Mouse (Mus musculus): ENCODE measurements at regions not wholly inside any gene's neighbourhood (a gene's known extent, or its start where the extent isn't known, plus 50 kb on each side); places are given as distances from the start of the nearest gene placed in this dataset.

DNA sequence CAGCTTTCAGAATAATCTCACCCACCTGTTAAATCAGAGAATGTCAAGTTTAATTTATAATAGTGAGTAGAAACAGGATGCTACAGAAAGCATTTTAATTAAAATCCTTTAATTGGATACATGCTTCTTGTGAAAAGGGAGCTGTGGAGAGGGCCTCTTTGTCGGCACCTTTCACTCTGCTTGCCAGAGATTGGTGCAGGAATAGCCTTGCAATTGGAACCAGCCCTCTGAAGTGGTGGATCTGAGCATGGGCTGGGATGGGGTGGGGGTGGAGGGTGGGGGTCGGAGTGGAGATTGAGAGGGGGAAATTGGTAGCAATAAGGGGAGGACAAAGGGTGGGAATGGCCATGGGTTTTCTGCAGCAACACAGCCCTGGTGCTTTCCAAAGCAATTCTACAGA lies 207.2 kb downstream of the Tbx15 start:
- no peak for DNase-seq (ENCODE audit: low spot score)

DNA sequence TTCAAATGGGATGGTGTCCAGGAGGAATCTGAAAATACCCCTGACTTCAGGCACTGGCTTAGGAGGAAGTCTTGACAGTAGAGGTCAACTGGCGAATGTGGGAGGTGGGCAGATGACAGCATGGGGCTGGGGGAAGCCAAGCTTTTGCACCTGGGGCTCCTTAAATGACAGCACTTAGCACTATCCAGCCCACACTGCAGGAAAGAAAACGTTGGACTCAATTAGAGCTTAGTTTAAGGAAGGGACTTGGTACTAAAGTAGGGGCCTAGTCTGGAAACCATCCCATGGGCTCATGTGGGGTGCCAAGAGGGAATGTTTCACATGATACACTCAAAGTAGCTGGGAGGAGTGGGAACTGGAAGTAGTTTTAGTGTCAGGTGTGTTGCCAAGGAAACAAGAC lies 207.6 kb downstream of the Tbx15 start:
- no peak for DNase-seq (ENCODE audit: low spot score)

- DNase-seq (ENCODE audit: low spot score), result peak; percentile 10
Measured at GRCm38 (mm10) chr3:99459036-99459863, 219.1 kb downstream of the Tbx15 start.

GRCm38 (mm10) chr3:99499980-99500379 lies 259.8 kb downstream of the Tbx15 start:
- DNase-seq (ENCODE audit: low spot score), result peak; percentile 7

DNA sequence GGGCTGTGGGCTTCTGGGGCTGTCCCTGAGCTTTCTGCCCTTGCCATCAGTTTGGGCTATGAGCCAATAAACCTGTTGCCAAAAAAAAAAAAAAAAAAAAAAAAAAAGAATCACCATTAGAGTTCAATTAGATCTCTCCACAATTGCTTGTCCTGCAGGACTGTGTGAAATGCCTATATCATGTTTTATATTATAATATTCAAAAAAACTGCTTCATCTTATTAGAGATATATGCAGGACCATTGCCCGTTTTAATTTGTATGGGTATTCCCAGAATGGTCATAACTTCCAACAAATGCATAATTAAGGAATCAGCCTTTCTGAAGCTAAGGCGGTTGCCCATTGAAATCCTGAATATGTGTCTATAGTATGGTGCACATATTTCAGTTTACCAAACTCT lies 264.6 kb downstream of the Tbx15 start:
- no peak for DNase-seq (ENCODE audit: low spot score)

GRCm38 (mm10) chr3:99512250-99512649 lies 272.1 kb downstream of the Tbx15 start:
- DNase-seq (ENCODE audit: low spot score), result no peak

DNA sequence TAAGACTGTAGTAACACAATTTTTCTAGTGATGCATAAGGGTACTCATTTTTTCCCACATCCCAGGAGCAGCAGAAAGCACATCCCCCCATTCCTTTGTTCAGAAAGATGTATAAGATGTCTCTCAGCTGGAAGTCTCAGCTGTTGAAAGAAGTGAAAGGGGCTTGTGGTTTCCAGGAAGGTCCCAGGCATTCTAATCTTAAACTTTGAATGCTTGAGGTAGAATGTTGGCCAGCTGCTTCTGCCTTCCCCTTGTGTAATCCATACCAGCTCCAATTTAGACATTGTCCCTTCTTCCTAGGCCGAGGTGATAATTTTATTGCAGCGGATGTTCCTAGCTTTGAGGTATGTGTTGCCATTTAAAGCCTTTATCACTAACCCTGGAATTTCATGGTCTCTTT lies 272.8 kb downstream of the Tbx15 start:
- no peak for DNase-seq (ENCODE audit: low spot score)

- no peak for DNase-seq (ENCODE audit: low spot score)
Measured at GRCm38 (mm10) chr3:99515751-99516150, 275.6 kb downstream of the Tbx15 start.

DNA sequence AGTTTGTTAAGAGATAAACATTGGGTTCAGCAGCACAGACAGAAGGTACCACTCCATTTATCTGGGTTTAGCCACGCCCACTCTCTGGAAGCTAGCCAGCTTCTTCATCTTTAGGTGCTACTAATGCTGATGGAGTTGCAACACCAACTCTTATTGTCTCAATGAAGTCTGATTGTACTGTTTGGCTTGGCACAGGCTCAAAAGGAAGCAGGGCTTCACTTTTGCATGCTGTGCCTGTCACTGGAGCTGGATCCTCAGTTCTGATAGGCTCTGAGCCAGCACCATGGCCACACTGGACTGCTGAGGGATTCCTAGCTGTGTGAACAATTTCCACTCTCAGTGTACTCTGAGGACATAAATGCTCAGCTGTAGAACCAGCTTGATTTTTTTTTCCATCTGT lies 320.7 kb downstream of the Tbx15 start:
- DNase-seq (ENCODE audit: low spot score), result no peak

GRCm38 (mm10) chr3:99573335-99573976 lies 311.8 kb upstream of the Spag17 start:
- no peak for DNase-seq (ENCODE audit: low spot score)

DNA sequence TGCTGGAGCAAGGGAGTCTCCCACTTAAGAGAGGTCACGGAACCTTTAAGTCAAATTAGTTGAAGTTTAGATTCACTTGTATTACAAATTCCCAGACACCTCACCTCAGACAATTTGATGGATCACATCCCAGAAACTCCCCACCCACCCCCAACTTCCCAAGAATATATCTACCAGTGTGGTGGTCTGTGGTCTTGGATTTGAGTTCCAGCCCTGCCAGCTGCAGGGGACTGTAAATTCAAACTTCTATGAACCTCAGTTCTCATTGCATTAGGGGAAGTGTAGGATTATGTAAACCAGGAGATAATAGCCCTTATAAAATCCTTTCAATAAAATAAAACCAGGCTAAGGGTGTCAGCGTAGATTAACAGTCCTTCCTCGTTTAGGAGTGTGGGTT lies 311.2 kb upstream of the Spag17 start:
- DNase-seq (ENCODE audit: low spot score), result no peak

DNA sequence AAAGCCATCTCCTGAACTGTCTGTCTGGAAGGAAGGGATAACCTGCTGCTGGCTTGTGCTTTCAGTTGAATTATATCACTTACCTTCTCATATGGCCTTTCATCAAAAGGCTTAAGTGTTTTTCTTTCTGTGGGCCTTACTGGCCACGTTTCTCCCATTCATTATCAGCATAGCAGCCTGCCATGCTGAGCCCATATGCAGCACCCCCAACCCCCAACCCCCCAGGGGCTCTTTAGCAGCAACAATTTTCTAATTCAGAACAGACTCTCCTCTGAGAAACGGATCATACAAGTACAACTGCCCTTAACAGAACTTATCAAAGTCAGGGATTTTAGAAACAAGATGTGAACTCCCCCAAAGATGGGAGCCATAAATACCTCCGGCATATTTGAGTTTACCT lies 282.5 kb upstream of the Spag17 start:
- DNase-seq (ENCODE audit: low spot score), result no peak

GRCm38 (mm10) chr3:99632309-99632708 lies 252.9 kb upstream of the Spag17 start:
- DNase-seq (ENCODE audit: low spot score), result no peak

DNA sequence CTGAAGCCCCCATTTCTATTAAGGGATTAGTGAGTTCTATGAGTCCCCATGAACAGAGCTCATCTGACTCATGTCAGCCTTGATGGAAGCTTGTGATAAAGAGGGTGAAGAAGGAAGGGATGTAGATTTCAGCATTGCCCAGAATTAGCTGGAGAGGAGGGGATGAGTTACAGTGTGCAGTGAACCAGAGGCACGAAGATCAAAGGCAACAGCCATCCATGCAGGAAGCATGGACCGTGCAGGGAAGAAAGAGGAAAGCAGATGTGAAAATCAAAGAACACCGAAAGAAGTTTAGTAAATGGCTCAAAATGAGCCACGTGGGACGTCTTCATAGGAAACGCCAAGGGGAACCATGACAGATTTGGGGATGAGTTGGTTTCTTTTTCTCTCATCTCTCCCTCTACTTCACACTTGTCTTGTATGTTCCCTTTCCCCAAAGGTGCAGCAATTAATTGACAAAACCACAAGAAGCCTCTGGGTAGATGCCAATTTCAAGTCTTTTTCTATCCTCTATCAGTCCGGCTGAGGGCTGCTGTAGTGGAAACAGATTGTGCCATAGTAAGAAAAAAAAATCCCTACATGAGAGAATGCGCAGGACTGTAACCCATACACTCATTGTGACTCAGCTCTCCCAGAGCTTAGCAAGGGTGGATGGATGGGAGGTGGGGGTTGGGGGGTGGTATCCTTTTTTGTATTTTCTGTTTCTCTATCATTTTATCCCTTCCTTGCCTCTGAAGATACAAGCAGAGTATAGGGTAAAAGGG lies 243.7 kb upstream of the Spag17 start:
- DNase-seq (ENCODE audit: low spot score), result no peak

DNA sequence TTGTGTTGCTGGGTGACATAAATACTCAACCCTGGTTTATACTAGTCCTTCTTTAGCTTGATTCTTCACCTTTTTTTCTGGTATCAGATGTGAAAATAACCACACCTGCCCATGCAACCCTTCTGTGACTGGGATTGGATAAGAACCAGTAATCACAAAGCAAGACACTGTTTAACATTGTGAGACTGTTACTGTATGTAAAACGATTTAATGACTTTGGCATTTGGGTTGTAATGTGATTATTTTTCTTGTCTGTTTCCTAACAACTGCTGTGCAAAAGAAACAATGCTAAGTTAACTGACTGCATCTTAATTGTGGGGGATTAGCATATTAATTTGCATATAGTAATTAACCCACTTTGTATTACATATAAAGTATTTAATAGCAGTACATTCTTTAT lies 240.3 kb upstream of the Spag17 start:
- DNase-seq (ENCODE audit: low spot score), result no peak

DNA sequence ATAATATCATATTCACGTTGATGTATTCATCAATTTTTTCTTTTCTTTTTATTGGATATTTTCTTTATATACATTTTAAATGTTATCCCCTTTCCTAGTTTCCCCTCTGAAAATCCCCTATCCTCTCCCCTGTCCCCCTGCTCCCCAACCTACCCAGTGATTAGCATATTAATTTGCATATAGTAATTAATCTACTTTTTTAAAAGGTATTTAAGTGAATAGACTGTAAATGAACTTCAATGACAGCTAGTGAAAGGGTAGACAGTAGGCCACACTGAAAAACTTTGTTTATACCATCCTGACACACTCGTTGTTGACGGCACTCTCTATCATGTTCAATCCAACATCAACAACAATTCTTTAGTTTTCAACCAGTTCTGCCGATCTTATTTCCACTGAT lies 239.9 kb upstream of the Spag17 start:
- DNase-seq (ENCODE audit: low spot score), result no peak

- no peak for DNase-seq (ENCODE audit: low spot score)
Measured at GRCm38 (mm10) chr3:99657617-99658016, 227.6 kb upstream of the Spag17 start.

DNA sequence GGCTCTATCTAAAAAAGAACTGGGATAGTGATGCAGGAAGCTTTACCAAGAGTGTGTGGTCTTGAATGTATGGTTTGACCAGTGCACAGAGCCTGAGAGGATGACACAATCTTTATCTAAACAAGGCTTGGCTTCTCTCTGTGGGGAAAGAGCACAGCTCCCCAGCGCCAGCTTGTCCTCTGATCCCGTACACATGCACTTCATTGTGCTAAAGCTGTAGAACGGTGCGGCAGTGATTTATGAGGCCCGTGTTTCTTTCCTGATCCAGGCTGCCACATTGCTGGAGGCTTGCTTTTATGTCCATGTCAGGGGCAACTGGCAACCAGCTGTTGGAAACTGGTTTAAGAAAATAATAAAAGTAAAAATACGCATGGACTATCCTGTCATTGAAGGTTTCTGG lies 221.4 kb upstream of the Spag17 start:
- no peak for DNase-seq (ENCODE audit: low spot score)

DNA sequence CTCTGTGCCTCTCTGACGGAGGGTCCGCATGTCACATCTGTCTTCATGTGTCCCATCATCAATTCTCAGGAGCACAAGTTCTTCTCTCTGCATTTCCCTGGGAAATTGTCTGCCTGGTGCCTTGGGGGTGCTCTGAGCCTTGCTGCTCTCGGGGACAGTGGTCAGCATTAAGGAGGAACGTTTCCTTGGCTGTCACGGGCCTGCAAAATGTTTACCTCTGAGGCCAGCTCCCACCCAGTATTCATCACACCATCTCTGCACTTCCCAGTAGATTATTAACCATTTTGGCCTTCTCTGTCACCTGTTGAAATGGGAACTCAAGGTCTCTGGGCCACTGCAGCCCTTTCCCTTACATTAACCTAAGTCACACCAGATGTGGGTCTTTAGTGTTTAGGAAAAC lies 219.8 kb upstream of the Spag17 start:
- DNase-seq (ENCODE audit: low spot score), result no peak

GRCm38 (mm10) chr3:99665902-99666768 lies 219.1 kb upstream of the Spag17 start:
- DNase-seq (ENCODE audit: low spot score), result no peak

- DNase-seq (ENCODE audit: low spot score), result no peak
Measured at GRCm38 (mm10) chr3:99674145-99674544, 211.1 kb upstream of the Spag17 start.

DNA sequence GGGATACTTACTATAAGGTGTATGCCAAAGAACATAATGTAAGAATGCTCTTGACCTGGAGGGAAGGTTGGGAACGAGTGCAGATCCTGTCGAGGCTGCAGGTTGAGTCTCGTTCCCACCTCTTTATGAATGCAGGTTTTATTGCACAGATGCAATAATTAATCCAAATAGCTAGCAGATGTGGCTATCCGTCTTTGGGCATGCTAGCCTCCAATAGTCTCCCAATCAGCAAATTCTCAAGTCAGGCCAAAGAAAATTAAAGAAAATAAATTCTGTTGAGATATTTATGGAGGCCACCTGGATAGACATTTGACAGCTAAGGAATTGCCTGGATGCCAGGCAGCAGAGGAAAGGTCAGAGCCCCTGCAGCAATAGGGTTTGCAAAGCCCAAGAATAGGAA lies 175.7 kb upstream of the Spag17 start:
- DNase-seq (ENCODE audit: low spot score), result no peak

Data from gastrocnemius, adult 18-20 months (tissue).